8 mouse cellular contexts compared by ENCODE assay signal in the genomic region with DNA sequence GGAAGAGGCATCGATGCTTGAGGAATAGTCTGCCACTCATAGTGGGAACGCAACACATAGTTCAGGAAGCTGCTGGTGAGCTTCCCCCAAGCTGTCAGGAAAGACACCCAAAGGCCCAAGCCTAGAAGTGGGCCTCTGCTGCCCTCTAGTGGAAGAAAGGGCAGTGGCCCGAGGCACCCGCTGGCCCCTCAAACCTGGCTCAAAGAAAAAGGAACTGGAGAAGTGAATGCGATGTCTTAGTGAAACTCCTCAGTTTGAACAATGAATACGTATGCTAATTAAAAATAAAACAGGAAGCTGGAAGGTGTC. TPM values are rescaled to one million over a fixed set of nuclear protein-coding genes. Genes with fewer than 3 reads are reported as not detected.
A peak's percentile ranks its signal among the peaks of the same experiment; 100 is the strongest.
DNase-seq lines count a peak whose midpoint lies in the region; ATAC-seq and TF ChIP-seq lines count a peak whose summit lies in the region.

No protein-coding gene starts in this region.

- TF ChIP-seq CTCF in intestine, postnatal 0 days (IDR thresholded peaks at IDR 0.05; ENCODE audit: low read depth): peak; percentile 99
- peak; percentile 98 for TF ChIP-seq CTCF in midbrain, postnatal 0 days (IDR thresholded peaks at IDR 0.05)

- H3K4me1 ChIP-seq in hindbrain, embryonic 10.5 days (replicated peaks): peaks cover 31% of the 10 kb centered on the region
- H3K4me1 ChIP-seq in hindbrain, embryonic 12.5 days: peaks cover 5% of the 10 kb centered on the region
- H3K4me1 ChIP-seq in intestine, postnatal 0 days (replicated peaks; ENCODE audit: control insufficient read depth, insufficient read depth, low read length): no peaks in the 10 kb centered on the region; the same call in 1 of the 2 replicates
- H3K4me1 ChIP-seq in limb, embryonic 14.5 days (ENCODE audit: control insufficient read depth, insufficient read depth, low read length): peaks cover 11% of the 10 kb centered on the region
- H3K4me1 ChIP-seq in midbrain, postnatal 0 days (ENCODE audit: insufficient read depth, low read length): no peaks in the 10 kb centered on the region; the same call in 1 of the 2 replicates

- H3K27me3 ChIP-seq in hindbrain, embryonic 10.5 days (ENCODE audit: insufficient read depth, poor library complexity, severe bottlenecking): peaks cover 39% of the 10 kb centered on the region
- H3K27me3 ChIP-seq in hindbrain, embryonic 12.5 days: peaks cover 23% of the 10 kb centered on the region
- H3K27me3 ChIP-seq in intestine, postnatal 0 days (replicated peaks; ENCODE audit: control insufficient read depth, insufficient read depth, low read length): no peaks in the 10 kb centered on the region
- no peaks in the 10 kb centered on the region for H3K27me3 ChIP-seq in limb, embryonic 14.5 days (ENCODE audit: control insufficient read depth, insufficient read depth, low read length)
- H3K27me3 ChIP-seq in midbrain, postnatal 0 days (ENCODE audit: insufficient read depth, low read length): no peaks in the 10 kb centered on the region

- peak; percentile 84 for DNase-seq in hindbrain, embryonic 10.5 days (ENCODE audit: low spot score)
- DNase-seq in embryo, embryonic 11 days: peak; percentile 88
- peak; percentile 80 to 84 for DNase-seq in gastrocnemius, postnatal 36 days
- peak; percentile 85 for DNase-seq in limb, embryonic 14.5 days (ENCODE audit: low spot score)
- peak; percentile 85 for DNase-seq in midbrain, postnatal 0 days (ENCODE audit: low spot score)
- peak; percentile 74 to 85 for DNase-seq in spleen, postnatal 10 days (ENCODE audit: low spot score in 2 of 2)

- no peak overlapping the region for H3K9ac ChIP-seq in hindbrain, embryonic 12.5 days
- no peak overlapping the region for H3K9ac ChIP-seq in intestine, postnatal 0 days (ENCODE audit: low read depth, low read length)
- H3K9ac ChIP-seq in limb, embryonic 14.5 days (ENCODE audit: low read depth, low read length, severe bottlenecking): no peak overlapping the region
- H3K9ac ChIP-seq in midbrain, postnatal 0 days (replicated peaks; ENCODE audit: low read length, poor library complexity, severe bottlenecking): no peak overlapping the region

- no peak overlapping the region; the same call in 1 of the 2 replicates for H3K4me2 ChIP-seq in hindbrain, embryonic 12.5 days (replicated peaks)
- H3K4me2 ChIP-seq in intestine, postnatal 0 days (replicated peaks; ENCODE audit: low read depth): peak overlapping the region; percentile 48; the same call in 1 of the 2 replicates
- peak overlapping the region; percentile 24; the same call in 1 of the 2 replicates for H3K4me2 ChIP-seq in limb, embryonic 14.5 days (replicated peaks; ENCODE audit: low read depth, low read length, severe bottlenecking)
- H3K4me2 ChIP-seq in midbrain, postnatal 0 days (ENCODE audit: low read depth, low read length, poor library complexity, severe bottlenecking): peak overlapping the region; percentile 9; the same call in 1 of the 2 replicates

- WGBS in hindbrain, embryonic 10.5 days: 6% methylated on average over 6 of the region's 6 CpGs
- WGBS in hindbrain, embryonic 12.5 days: 3% methylated on average over 6 of the region's 6 CpGs
- WGBS in intestine, postnatal 0 days: 3% methylated on average over 6 of the region's 6 CpGs
- 0% methylated on average over 6 of the region's 6 CpGs for WGBS in limb, embryonic 14.5 days
- WGBS in midbrain, postnatal 0 days: 4% methylated on average over 6 of the region's 6 CpGs

- H3K27ac ChIP-seq in hindbrain, embryonic 10.5 days: no peak overlapping the region
- no peak overlapping the region for H3K27ac ChIP-seq in hindbrain, embryonic 12.5 days
- no peak overlapping the region for H3K27ac ChIP-seq in intestine, postnatal 0 days (ENCODE audit: low read depth, low read length)
- no peak overlapping the region for H3K27ac ChIP-seq in limb, embryonic 14.5 days (replicated peaks; ENCODE audit: low read depth, low read length)
- no peak overlapping the region for H3K27ac ChIP-seq in midbrain, postnatal 0 days (ENCODE audit: low read depth, low read length)

- no peak for TF ChIP-seq POLR2A in limb, embryonic 14.5 days (IDR thresholded peaks at IDR 0.05; ENCODE audit: borderline replicate concordance, extremely low read depth, insufficient read depth, insufficient read length)

- intact Hi-C loops in gastrocnemius, postnatal 36 days (cut with DNase I): loop anchor here (1.0 kb wide), 2 partner anchors 121 to 142 kb away; no protein-coding TSS in a partner anchor

- H3K4me3 ChIP-seq in hindbrain, embryonic 10.5 days: no peak overlapping the region
- no peak overlapping the region for H3K4me3 ChIP-seq in hindbrain, embryonic 12.5 days
- no peak overlapping the region for H3K4me3 ChIP-seq in intestine, postnatal 0 days (ENCODE audit: low read depth, low read length)
- H3K4me3 ChIP-seq in limb, embryonic 14.5 days (replicated peaks; ENCODE audit: low read length): no peak overlapping the region
- H3K4me3 ChIP-seq in midbrain, postnatal 0 days (ENCODE audit: low read depth, low read length): no peak overlapping the region

- no peaks in the 10 kb centered on the region for H3K36me3 ChIP-seq in hindbrain, embryonic 10.5 days
- H3K36me3 ChIP-seq in hindbrain, embryonic 12.5 days: no peaks in the 10 kb centered on the region
- H3K36me3 ChIP-seq in intestine, postnatal 0 days (ENCODE audit: control insufficient read depth, insufficient read depth): no peaks in the 10 kb centered on the region
- no peaks in the 10 kb centered on the region for H3K36me3 ChIP-seq in limb, embryonic 14.5 days (ENCODE audit: control insufficient read depth, insufficient read depth, low read length)
- no peaks in the 10 kb centered on the region for H3K36me3 ChIP-seq in midbrain, postnatal 0 days (ENCODE audit: insufficient read depth, low read length)

- no peak for ATAC-seq in hindbrain, embryonic 12.5 days (ENCODE audit: low FRiP score)
- ATAC-seq in intestine, postnatal 0 days: no peak
- ATAC-seq in limb, embryonic 14.5 days (ENCODE audit: low FRiP score, low read depth): peak; percentile 68; the same call in 1 of the 2 replicates
- ATAC-seq in midbrain, postnatal 0 days (ENCODE audit: low FRiP score): no peak

- no peaks in the 10 kb centered on the region for H3K9me3 ChIP-seq in hindbrain, embryonic 10.5 days
- no peaks in the 10 kb centered on the region for H3K9me3 ChIP-seq in hindbrain, embryonic 12.5 days (replicated peaks)
- no peaks in the 10 kb centered on the region for H3K9me3 ChIP-seq in intestine, postnatal 0 days (ENCODE audit: control insufficient read depth)
- H3K9me3 ChIP-seq in limb, embryonic 14.5 days (ENCODE audit: control insufficient read depth, low read length): no peaks in the 10 kb centered on the region
- H3K9me3 ChIP-seq in midbrain, postnatal 0 days (ENCODE audit: low read length): no peaks in the 10 kb centered on the region

RNA-seq across cellular contexts. Expression of a gene that starts 2.6 kb away (rescaled TPM):
- not detected in 2 replicates for polyA plus RNA-seq in hindbrain, embryonic 10.5 days (2016; fragmentation: Nextera tagmentation; extraction: Ambion mirVana)
- not detected in 2 replicates for polyA plus RNA-seq in hindbrain, embryonic 12.5 days (2016; fragmentation: Nextera tagmentation; extraction: Ambion mirVana)
- not detected for total RNA-seq in gastrocnemius, postnatal 36 days (2021)
- polyA plus RNA-seq in intestine, postnatal 0 days (2015; fragmentation: Nextera tagmentation; extraction: Ambion mirVana): not detected in 2 replicates
- polyA plus RNA-seq in limb, embryonic 14.5 days (2012; rRNA removed): 0.04 and 0.05 TPM in 2 replicates
- polyA plus RNA-seq in limb, embryonic 14.5 days (2014; fragmentation: Nextera tagmentation; extraction: Ambion mirVana): not detected in 2 replicates
- total RNA-seq in midbrain, postnatal 0 days (2014; rRNA removed): not detected in 2 replicates
- not detected in 2 replicates for polyA plus RNA-seq in midbrain, postnatal 0 days (2015; fragmentation: Nextera tagmentation; extraction: Ambion mirVana)

RNA-seq across cellular contexts. Expression of a gene that starts 10.7 kb away (rescaled TPM):
- polyA plus RNA-seq in hindbrain, embryonic 10.5 days (2016; fragmentation: Nextera tagmentation; extraction: Ambion mirVana): 34.3 and 37.9 TPM in 2 replicates
- 28.3 and 32.6 TPM in 2 replicates for polyA plus RNA-seq in hindbrain, embryonic 12.5 days (2016; fragmentation: Nextera tagmentation; extraction: Ambion mirVana)
- total RNA-seq in gastrocnemius, postnatal 36 days (2021): 100 to 1,000 TPM; 107 to 115 TPM
- 9.7 and 10.1 TPM in 2 replicates for polyA plus RNA-seq in intestine, postnatal 0 days (2015; fragmentation: Nextera tagmentation; extraction: Ambion mirVana)
- 21.4 and 23.3 TPM in 2 replicates for polyA plus RNA-seq in limb, embryonic 14.5 days (2012; rRNA removed)
- 8.7 and 9.2 TPM in 2 replicates for polyA plus RNA-seq in limb, embryonic 14.5 days (2014; fragmentation: Nextera tagmentation; extraction: Ambion mirVana)
- 29.9 and 31.9 TPM in 2 replicates for total RNA-seq in midbrain, postnatal 0 days (2014; rRNA removed)
- polyA plus RNA-seq in midbrain, postnatal 0 days (2015; fragmentation: Nextera tagmentation; extraction: Ambion mirVana): 19.9 and 22.5 TPM in 2 replicates

RNA-seq across cellular contexts. Expression of a gene that starts 21.2 kb away (rescaled TPM):
- polyA plus RNA-seq in hindbrain, embryonic 10.5 days (2016; fragmentation: Nextera tagmentation; extraction: Ambion mirVana): not detected in 2 replicates
- polyA plus RNA-seq in hindbrain, embryonic 12.5 days (2016; fragmentation: Nextera tagmentation; extraction: Ambion mirVana): not detected in 2 replicates
- not detected for total RNA-seq in gastrocnemius, postnatal 36 days (2021)
- polyA plus RNA-seq in intestine, postnatal 0 days (2015; fragmentation: Nextera tagmentation; extraction: Ambion mirVana): not detected in 2 replicates
- 0.18 TPM in 1 of 2 replicates, not detected in the other for polyA plus RNA-seq in limb, embryonic 14.5 days (2012; rRNA removed)
- not detected in 2 replicates for polyA plus RNA-seq in limb, embryonic 14.5 days (2014; fragmentation: Nextera tagmentation; extraction: Ambion mirVana)
- total RNA-seq in midbrain, postnatal 0 days (2014; rRNA removed): not detected in 2 replicates
- not detected in 2 replicates for polyA plus RNA-seq in midbrain, postnatal 0 days (2015; fragmentation: Nextera tagmentation; extraction: Ambion mirVana)

RNA-seq across cellular contexts. Expression of a gene that starts 32.6 kb away (rescaled TPM):
- not detected in 2 replicates for polyA plus RNA-seq in hindbrain, embryonic 10.5 days (2016; fragmentation: Nextera tagmentation; extraction: Ambion mirVana)
- not detected in 2 replicates for polyA plus RNA-seq in hindbrain, embryonic 12.5 days (2016; fragmentation: Nextera tagmentation; extraction: Ambion mirVana)
- not detected for total RNA-seq in gastrocnemius, postnatal 36 days (2021)
- polyA plus RNA-seq in intestine, postnatal 0 days (2015; fragmentation: Nextera tagmentation; extraction: Ambion mirVana): 104 and 125 TPM in 2 replicates
- polyA plus RNA-seq in limb, embryonic 14.5 days (2012; rRNA removed): 0.15 and 0.59 TPM in 2 replicates
- polyA plus RNA-seq in limb, embryonic 14.5 days (2014; fragmentation: Nextera tagmentation; extraction: Ambion mirVana): not detected in 2 replicates
- not detected in 2 replicates for total RNA-seq in midbrain, postnatal 0 days (2014; rRNA removed)
- polyA plus RNA-seq in midbrain, postnatal 0 days (2015; fragmentation: Nextera tagmentation; extraction: Ambion mirVana): not detected in 2 replicates

RNA-seq across cellular contexts. Expression of a gene that starts 47.4 kb away (rescaled TPM):
- 1.9 and 2.1 TPM in 2 replicates for polyA plus RNA-seq in hindbrain, embryonic 10.5 days (2016; fragmentation: Nextera tagmentation; extraction: Ambion mirVana)
- polyA plus RNA-seq in hindbrain, embryonic 12.5 days (2016; fragmentation: Nextera tagmentation; extraction: Ambion mirVana): 2.0 and 3.4 TPM in 2 replicates
- not detected for total RNA-seq in gastrocnemius, postnatal 36 days (2021)
- polyA plus RNA-seq in intestine, postnatal 0 days (2015; fragmentation: Nextera tagmentation; extraction: Ambion mirVana): 0.90 and 1.3 TPM in 2 replicates
- 0.05 TPM in 1 of 2 replicates, not detected in the other for polyA plus RNA-seq in limb, embryonic 14.5 days (2012; rRNA removed)
- polyA plus RNA-seq in limb, embryonic 14.5 days (2014; fragmentation: Nextera tagmentation; extraction: Ambion mirVana): 0.17 and 0.53 TPM in 2 replicates
- total RNA-seq in midbrain, postnatal 0 days (2014; rRNA removed): 22.8 and 28.6 TPM in 2 replicates
- 21.0 and 25.5 TPM in 2 replicates for polyA plus RNA-seq in midbrain, postnatal 0 days (2015; fragmentation: Nextera tagmentation; extraction: Ambion mirVana)
